Mouse (Mus musculus): ENCODE data around the gene Mrpl23.

Gene Mrpl23

GRCm38 (mm10) chr7:142553417-142554335 lies 21.2 kb downstream of the Mrpl23 start:
- DNase-seq: no peak

GRCm38 (mm10) chr7:142554625-142555024 lies 22.1 kb downstream of the Mrpl23 start:
- DNase-seq: no peak

GRCm38 (mm10) chr7:142555366-142556088 lies 23.0 kb downstream of the Mrpl23 start:
- DNase-seq: no peak

GRCm38 (mm10) chr7:142556089-142556476 lies 23.6 kb downstream of the Mrpl23 start:
- DNase-seq: no peak

GRCm38 (mm10) chr7:142557696-142558095 lies 25.2 kb downstream of the Mrpl23 start:
- no peak for DNase-seq

GRCm38 (mm10) chr7:142558511-142559146 lies 26.1 kb downstream of the Mrpl23 start:
- no peak for DNase-seq

- no peak for DNase-seq
These were observed 27.2 kb downstream of the Mrpl23 start for GRCm38 (mm10) chr7:142559651-142560175.

GRCm38 (mm10) chr7:142560942-142561855 lies 28.7 kb downstream of the Mrpl23 start:
- DNase-seq: no peak

- no peak for DNase-seq
These were observed 29.4 kb downstream of the Mrpl23 start for GRCm38 (mm10) chr7:142561856-142562404.

GRCm38 (mm10) chr7:142563168-142563567 lies 30.7 kb downstream of the Mrpl23 start:
- DNase-seq: no peak

GRCm38 (mm10) chr7:142564955-142565643 lies 32.6 kb downstream of the Mrpl23 start:
- DNase-seq: no peak

- no peak for DNase-seq
These were observed 34.0 kb downstream of the Mrpl23 start for GRCm38 (mm10) chr7:142566512-142566911.

GRCm38 (mm10) chr7:142568985-142569384 lies 36.5 kb downstream of the Mrpl23 start:
- DNase-seq: no peak

GRCm38 (mm10) chr7:142570565-142570964 lies 38.1 kb downstream of the Mrpl23 start:
- no peak for DNase-seq

- no peak for DNase-seq
These were observed 39.2 kb downstream of the Mrpl23 start for GRCm38 (mm10) chr7:142571458-142572220.

GRCm38 (mm10) chr7:142572343-142572742 lies 39.9 kb downstream of the Mrpl23 start:
- no peak for DNase-seq

- DNase-seq: no peak
These were observed 40.5 kb downstream of the Mrpl23 start for GRCm38 (mm10) chr7:142572992-142573391.

- DNase-seq: no peak
These were observed 41.7 kb downstream of the Mrpl23 start for GRCm38 (mm10) chr7:142574155-142574660.

GRCm38 (mm10) chr7:142574826-142575351 lies 42.4 kb downstream of the Mrpl23 start:
- no peak for DNase-seq

- no peak for DNase-seq
These were observed 43.0 kb downstream of the Mrpl23 start for GRCm38 (mm10) chr7:142575491-142575890.

Data from right cerebral cortex, postnatal 25 days (tissue).